27 mouse cellular contexts compared by ENCODE assay signal in genomic region chr19:41278606-41279005, GRCm38 (mm10). TPM values are rescaled to one million over a fixed set of nuclear protein-coding genes. Genes with fewer than 3 reads are reported as not detected.
A peak's percentile ranks its signal among the peaks of the same experiment; 100 is the strongest.
DNase-seq lines count a peak whose midpoint lies in the region; ATAC-seq and TF ChIP-seq lines count a peak whose summit lies in the region.
"Had no signal": no experiment of that assay in that cellular context is flagged by ENCODE, and none has a peak within 500 bp of the region (broad histone marks: within the 10 kb centered on the region; RNA-seq: fewer than 3 reads in every experiment).

No protein-coding gene starts in this region.

- no peaks in the 10 kb centered on the region for H3K9me3 ChIP-seq in forebrain, embryonic 10.5 days
- H3K9me3 ChIP-seq: embryonic facial prominence, embryonic 12.5 days; embryonic facial prominence, embryonic 15.5 days; forebrain, embryonic 12.5 days; forebrain, embryonic 15.5 days; heart, embryonic 10.5 days; heart, embryonic 13.5 days; hindbrain, embryonic 12.5 days; hindbrain, embryonic 15.5 days had no signal

- peaks cover 13% of the 10 kb centered on the region for H3K4me1 ChIP-seq in liver, adult 2 months (ENCODE audit: control insufficient read depth, insufficient read depth, low read length)
- peaks cover 2% of the 10 kb centered on the region; the same call in 1 of the 2 replicates for H3K4me1 ChIP-seq in bone marrow, adult 2 months (ENCODE audit: control insufficient read depth, insufficient read depth, low read length)
- H3K4me1 ChIP-seq in forebrain, embryonic 10.5 days, result peaks cover 3% of the 10 kb centered on the region; the same call in 1 of the 2 replicates
- H3K4me1 ChIP-seq: embryonic facial prominence, embryonic 12.5 days; embryonic facial prominence, embryonic 15.5 days; forebrain, embryonic 12.5 days; forebrain, embryonic 15.5 days; hindbrain, embryonic 12.5 days had no signal

- peak; percentile 61 for DNase-seq in adrenal gland, postnatal 10 days
- DNase-seq in adrenal gland, adult 18-20 months (ENCODE audit: low spot score in 2 of 2), result no peak
- peak; percentile 43 for DNase-seq in liver, adult 2 months (ENCODE audit: extremely low read depth, low read depth, low spot score)
- DNase-seq in liver, result no peak
- DNase-seq in thymus, adult 18-20 months, result no peak
- DNase-seq in forebrain, embryonic 10.5 days (ENCODE audit: extremely low spot score, low spot score), result no peak
- DNase-seq: cerebellum, adult 11-12 months; cerebellum, adult 8-10 months; cerebellum, postnatal 10 days; cerebellum, postnatal 36 days; gastrocnemius, postnatal 10 days; heart, adult 2 months; heart, postnatal 14 days; kidney, adult 8-10 months had no signal

- H3K9ac ChIP-seq in liver, adult 2 months (ENCODE audit: low read depth, low read length), result no peak overlapping the region
- H3K9ac ChIP-seq: embryonic facial prominence, embryonic 12.5 days; embryonic facial prominence, embryonic 15.5 days; forebrain, embryonic 12.5 days; forebrain, embryonic 15.5 days; heart, embryonic 13.5 days; hindbrain, embryonic 12.5 days; hindbrain, embryonic 15.5 days had no signal

- H3K27ac ChIP-seq in liver, adult 2 months (replicated peaks; ENCODE audit: insufficient read depth, low read depth, low read length), result no peak overlapping the region
- peak overlapping the region; percentile 70 for H3K27ac ChIP-seq in bone marrow, adult 2 months (ENCODE audit: control insufficient read depth, insufficient read depth, low read depth, low read length, poor library complexity)
- H3K27ac ChIP-seq in forebrain, embryonic 10.5 days, result no peak overlapping the region
- H3K27ac ChIP-seq: embryonic facial prominence, embryonic 12.5 days; embryonic facial prominence, embryonic 15.5 days; forebrain, embryonic 12.5 days; forebrain, embryonic 15.5 days; heart, adult 2 months; heart, embryonic 10.5 days; heart, embryonic 13.5 days; hindbrain, embryonic 12.5 days; hindbrain, embryonic 15.5 days had no signal

- H3K79me2 ChIP-seq in liver, adult 2 months (ENCODE audit: control insufficient read depth, insufficient read depth, low read length), result no peaks in the 10 kb centered on the region

- no peak overlapping the region for H3K4me3 ChIP-seq in liver, adult 2 months (ENCODE audit: insufficient read depth, low read depth, low read length)
- H3K4me3 ChIP-seq in bone marrow, adult 2 months (replicated peaks; ENCODE audit: control insufficient read depth, low read depth, low read length), result peak overlapping the region; percentile 12
- no peak overlapping the region for H3K4me3 ChIP-seq in forebrain, embryonic 10.5 days
- H3K4me3 ChIP-seq: embryonic facial prominence, embryonic 12.5 days; embryonic facial prominence, embryonic 15.5 days; forebrain, embryonic 12.5 days; forebrain, embryonic 15.5 days; heart, adult 2 months; heart, embryonic 10.5 days; heart, embryonic 13.5 days; hindbrain, embryonic 12.5 days; hindbrain, embryonic 15.5 days had no signal

- H3K27me3 ChIP-seq in liver, adult 2 months (ENCODE audit: control insufficient read depth, insufficient read depth, low read length), result no peaks in the 10 kb centered on the region
- no peaks in the 10 kb centered on the region for H3K27me3 ChIP-seq in forebrain, embryonic 10.5 days (ENCODE audit: poor library complexity, severe bottlenecking)
- H3K27me3 ChIP-seq: embryonic facial prominence, embryonic 12.5 days; forebrain, embryonic 12.5 days; forebrain, embryonic 15.5 days; heart, embryonic 13.5 days; hindbrain, embryonic 12.5 days; hindbrain, embryonic 15.5 days had no signal

- ATAC-seq in megakaryocyte, adult 5-6 weeks (ENCODE audit: poor library complexity, severe bottlenecking), result peak; percentile 69
- ATAC-seq: activated CD4-positive, CD25-positive, alpha-beta regulatory T cell, adult 4 months; CD4-positive, CD25-positive, alpha-beta regulatory T cell, adult 4 months; forebrain, embryonic 15.5 days; intestine, postnatal 0 days had no signal

- TF ChIP-seq POLR2A in liver, adult 2 months (IDR thresholded peaks at IDR 0.05; ENCODE audit: extremely low read depth, insufficient read depth, low read length), result no peak
- TF ChIP-seq POLR2A in bone marrow, adult 2 months (IDR thresholded peaks at IDR 0.05; ENCODE audit: borderline replicate concordance, control insufficient read depth, low read depth, low read length), result no peak

- TF ChIP-seq CTCF in liver, adult 2 months (IDR thresholded peaks at IDR 0.05; ENCODE audit: low read depth, low read length), result no peak
- TF ChIP-seq CTCF in bone marrow, adult 2 months (IDR thresholded peaks at IDR 0.05; ENCODE audit: control insufficient read depth, insufficient read depth, low read length), result no peak

- 65% methylated on average over 7 of the region's 7 CpGs for WGBS in liver, adult 2 months
- WGBS in bone marrow, adult 2 months, result 52% methylated on average over 7 of the region's 7 CpGs
- WGBS in forebrain, embryonic 10.5 days, result 88% methylated on average over 7 of the region's 7 CpGs

- H3K36me3 ChIP-seq in liver, adult 2 months (ENCODE audit: control insufficient read depth, insufficient read depth, low read length), result peaks cover 32% of the 10 kb centered on the region
- no peaks in the 10 kb centered on the region for H3K36me3 ChIP-seq in forebrain, embryonic 10.5 days (replicated peaks)
- H3K36me3 ChIP-seq: embryonic facial prominence, embryonic 12.5 days; embryonic facial prominence, embryonic 15.5 days; forebrain, embryonic 12.5 days; forebrain, embryonic 15.5 days; heart, embryonic 10.5 days; heart, embryonic 13.5 days; hindbrain, embryonic 12.5 days; hindbrain, embryonic 15.5 days had no signal

RNA-seq across cellular contexts. Expression of gene Tm9sf3, which starts 14.8 kb away (rescaled TPM):
- 100 to 1,000 TPM; 143 to 149 TPM for total RNA-seq in adrenal gland, postnatal 10 days (2021)
- 100 to 1,000 TPM; 150 to 191 TPM for total RNA-seq in adrenal gland, adult 18-20 months (2021)
- total RNA-seq in liver, adult 2 months (2014; rRNA removed), result 138 and 141 TPM in 2 replicates
- 41.7 and 47.2 TPM in 2 replicates for polyA plus RNA-seq in liver, adult 2 months (2012; rRNA removed)
- 19.7 and 38.0 TPM in 2 replicates for polyA plus RNA-seq in bone marrow, adult 2 months (2011; ENCODE audit: insufficient read depth, insufficient read length, low replicate concordance, missing spikeins)
- 134 and 153 TPM in 2 replicates for total RNA-seq in megakaryocyte, adult 5-6 weeks (2015)
- total RNA-seq in megakaryocyte, adult 5-6 weeks (2017), result 234 and 235 TPM in 2 replicates
- 92.8 and 104 TPM in 2 replicates for polyA plus RNA-seq in forebrain, embryonic 10.5 days (2016; fragmentation: Nextera tagmentation; extraction: Ambion mirVana)

Comparison
In these comparisons a context has a peak if more than half of its experiments do, and no peak if none do; other contexts are left out.
1. DNase-seq: peak in adrenal gland, postnatal 10 days (single experiment) and liver, adult 2 months (single experiment); none in adrenal gland, adult 18-20 months (0 of 2), liver (single experiment), thymus, adult 18-20 months (0 of 2) and forebrain, embryonic 10.5 days (single experiment).